Mouse (Mus musculus) adrenal gland (tissue): ENCODE data around the gene Asxl2.

Experiments used
- intact Hi-C: fragments of 180-260 bp; cut with DNase I; formaldehyde crosslinking; loops from one replicate; pipeline ENCODE4 v1.15.1; 2025

The Asxl2 gene

GRCm38 (mm10) chr12:3540871-3541270 lies 114.2 kb downstream of the Asxl2 start:
- intact Hi-C loops: no loop called here

GRCm38 (mm10) chr12:3545451-3545850 lies 118.8 kb downstream of the Asxl2 start:
- intact Hi-C loops: no loop called here

GRCm38 (mm10) chr12:3546121-3546658 lies 119.5 kb downstream of the Asxl2 start:
- intact Hi-C loops: no loop called here

GRCm38 (mm10) chr12:3546781-3547180 lies 120.1 kb downstream of the Asxl2 start:
- intact Hi-C loops: no loop called here

- intact Hi-C loops: no loop called here
Measured at GRCm38 (mm10) chr12:3547506-3547905, 120.8 kb downstream of the Asxl2 start.

- intact Hi-C loops: no loop called here
Measured at GRCm38 (mm10) chr12:3547911-3548310, 121.3 kb downstream of the Asxl2 start.

GRCm38 (mm10) chr12:3548582-3549211 lies 122.0 kb downstream of the Asxl2 start:
- intact Hi-C loops: no loop called here

GRCm38 (mm10) chr12:3550280-3550679 lies 123.6 kb downstream of the Asxl2 start:
- intact Hi-C loops: no loop called here
